Mouse (Mus musculus): Measurements from ENCODE around the gene Pbx1.

GRCm38 (mm10) chr1:168133696-168134095 lies 298.4 kb downstream of the Pbx1 start:
- TF ChIP-seq GATA1 (IDR thresholded peaks at IDR 0.05; ENCODE audit: low read length): no peak
- no peak for TF ChIP-seq TAL1 (IDR thresholded peaks at IDR 0.05; ENCODE audit: low read length)
